Mouse (Mus musculus): ENCODE measurements around the gene Mtfmt. TPM values are rescaled to one million over a fixed set of nuclear protein-coding genes. Genes with fewer than 3 reads are reported as not detected.

Gene Mtfmt
- total RNA-seq, 2 experiments from 2014 or later, result 4.3 to 5.7 TPM

DNA sequence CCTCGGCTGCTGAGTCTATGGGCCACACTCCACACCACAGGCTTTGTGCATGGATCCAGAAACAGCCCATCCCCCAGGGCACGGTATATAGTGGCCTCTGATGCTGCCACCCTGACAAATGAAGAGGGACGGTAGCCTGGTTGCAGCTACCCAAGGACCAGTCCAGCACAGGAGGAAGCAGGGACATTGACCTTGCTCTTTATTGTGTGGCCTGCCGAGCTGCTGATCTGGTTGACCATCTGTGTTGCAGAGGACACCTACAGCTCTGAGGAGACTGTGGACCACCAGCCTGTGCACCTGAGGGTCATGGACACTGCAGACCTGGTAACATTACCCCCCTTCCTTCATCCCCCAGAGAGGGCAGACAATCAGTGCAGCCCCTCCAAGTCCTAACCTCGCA lies 28.3 kb upstream of the Mtfmt start:
- no peak for DNase-seq
- TF ChIP-seq CTCF (IDR thresholded peaks at IDR 0.05), result no peak
- Histone ChIP-seq H3K4me3 (no peak overlapping the region), H3K27ac (no peak overlapping the region)
- intact Hi-C loops (cut with DNase I), result no loop called here

DNA sequence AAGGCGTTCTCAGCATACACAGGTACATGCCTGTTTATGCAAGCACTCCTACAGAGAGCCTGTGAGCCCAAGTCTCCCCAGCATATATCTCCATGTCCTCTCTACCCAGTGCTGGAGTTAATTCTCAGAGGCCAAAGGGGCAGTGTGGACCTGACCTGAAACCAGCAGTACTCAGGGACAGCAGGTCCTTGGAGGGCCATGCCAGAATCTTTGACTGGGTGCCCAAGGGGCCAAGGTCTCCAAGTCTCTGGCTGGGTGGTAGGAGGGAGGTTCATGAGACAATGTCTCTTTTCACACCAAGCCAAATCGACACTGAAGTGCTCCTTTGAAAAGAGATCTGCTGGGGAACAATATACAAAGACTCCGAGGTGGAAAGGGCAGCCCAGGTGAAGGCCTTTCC lies 27.7 kb upstream of the Mtfmt start:
- no peak for TF ChIP-seq CTCF (IDR thresholded peaks at IDR 0.05)
- H3K27ac ChIP-seq, result peak overlapping the region; percentile 28
- H3K4me3 ChIP-seq, result no peak overlapping the region
- intact Hi-C loops (cut with DNase I), result no loop called here
- no peak for DNase-seq

DNA sequence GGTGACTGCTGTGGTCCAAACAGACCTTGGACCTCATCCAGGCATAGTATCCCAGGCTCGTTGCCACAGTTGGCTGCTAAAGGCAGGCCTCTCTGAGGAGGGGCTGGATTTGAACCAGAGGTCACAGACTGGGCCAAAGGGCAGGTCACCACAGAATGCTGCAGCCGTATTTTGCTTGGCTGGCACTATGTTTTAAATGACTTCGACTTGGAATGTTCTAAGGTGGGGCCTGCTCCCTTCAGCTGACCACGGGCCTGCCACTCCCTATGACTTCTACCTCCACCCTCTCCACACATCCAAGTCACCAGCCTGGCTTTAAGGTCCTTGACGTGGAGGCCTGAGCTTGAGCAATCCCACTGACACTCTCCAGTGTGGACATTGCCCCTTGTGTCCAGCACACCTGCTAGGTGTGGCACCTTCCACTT lies 26.7 kb upstream of the Mtfmt start:
- DNase-seq, result peak; percentile 74
- intact Hi-C loops (cut with DNase I), result no loop called here
- H3K4me3 ChIP-seq, result no peak overlapping the region
- TF ChIP-seq CTCF (IDR thresholded peaks at IDR 0.05), result no peak
- peak overlapping the region; percentile 28 for H3K27ac ChIP-seq

DNA sequence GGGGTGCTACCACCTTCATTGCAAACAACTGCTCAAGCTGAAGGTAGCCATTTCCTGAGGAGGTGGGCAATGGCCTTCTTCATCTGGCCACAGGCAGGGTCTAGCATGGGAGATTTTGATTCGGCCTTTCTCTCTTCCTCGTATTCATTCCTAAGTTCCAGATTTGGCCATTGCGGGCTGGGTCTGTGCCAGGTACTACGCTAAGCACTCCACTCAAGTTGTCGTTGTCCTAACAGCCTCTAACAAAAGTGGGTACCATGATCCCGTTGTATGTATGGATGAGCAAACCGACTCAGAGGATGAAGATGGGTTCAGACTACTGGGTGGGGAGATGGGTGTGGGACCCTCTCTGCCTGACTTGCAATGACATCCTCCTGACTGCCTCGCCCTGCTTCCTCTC lies 25.2 kb upstream of the Mtfmt start:
- TF ChIP-seq CTCF (IDR thresholded peaks at IDR 0.05), result no peak
- Histone ChIP-seq H3K27ac (no peak overlapping the region), H3K4me3 (no peak overlapping the region)
- intact Hi-C loops (cut with DNase I), result no loop called here
- no peak for DNase-seq

DNA sequence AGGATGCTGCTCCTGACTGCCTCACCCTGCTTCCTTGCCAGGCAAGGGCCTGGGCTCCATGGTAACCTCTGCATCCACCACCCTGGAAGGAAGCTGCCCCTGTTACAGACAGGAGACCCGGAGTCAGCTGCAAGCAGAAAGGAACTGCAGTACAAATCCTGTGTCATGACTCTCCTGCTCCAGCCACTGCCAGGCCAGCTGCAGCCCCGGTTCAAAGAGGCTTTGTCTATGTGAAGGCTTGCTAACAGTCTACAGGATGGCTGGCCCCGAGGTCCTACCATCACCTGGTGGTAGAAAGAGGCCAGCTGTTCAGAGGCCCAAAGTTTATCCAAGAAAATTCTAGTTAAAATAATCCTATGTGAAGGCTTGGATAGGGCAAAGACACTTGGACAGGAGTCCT lies 24.3 kb upstream of the Mtfmt start:
- Histone ChIP-seq H3K27ac (no peak overlapping the region), H3K4me3 (no peak overlapping the region)
- TF ChIP-seq CTCF (IDR thresholded peaks at IDR 0.05), result no peak
- DNase-seq, result no peak
- intact Hi-C loops (cut with DNase I), result no loop called here

DNA sequence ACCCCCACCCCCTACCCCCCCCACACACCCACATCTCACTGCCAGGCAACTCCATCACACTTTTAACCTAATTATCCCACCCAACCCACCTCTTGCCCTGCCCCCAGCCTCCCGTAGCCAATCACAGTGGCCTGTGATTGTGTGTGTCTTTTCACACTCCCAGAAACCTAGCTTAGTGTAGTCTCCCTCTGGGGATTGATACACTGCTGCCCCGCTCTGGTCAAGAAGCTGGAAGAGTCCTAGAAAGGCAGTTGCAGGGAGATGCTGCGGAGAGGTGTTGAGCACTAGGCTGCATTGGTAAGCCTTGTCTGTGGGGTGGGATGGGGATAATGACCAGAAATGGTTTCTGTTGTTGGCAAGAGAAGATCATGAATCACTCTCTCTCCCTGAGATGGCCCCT lies 17.8 kb upstream of the Mtfmt start:
- intact Hi-C loops (cut with DNase I), result loop anchor here (2.0 kb wide), 1 partner anchor 25 kb away; no protein-coding TSS in a partner anchor
- peak; percentile 29; the same call in 1 of the 2 replicates for TF ChIP-seq CTCF (IDR thresholded peaks at IDR 0.05)
- Histone ChIP-seq H3K4me3 (no peak overlapping the region), H3K27ac (no peak overlapping the region)
- no peak for DNase-seq

DNA sequence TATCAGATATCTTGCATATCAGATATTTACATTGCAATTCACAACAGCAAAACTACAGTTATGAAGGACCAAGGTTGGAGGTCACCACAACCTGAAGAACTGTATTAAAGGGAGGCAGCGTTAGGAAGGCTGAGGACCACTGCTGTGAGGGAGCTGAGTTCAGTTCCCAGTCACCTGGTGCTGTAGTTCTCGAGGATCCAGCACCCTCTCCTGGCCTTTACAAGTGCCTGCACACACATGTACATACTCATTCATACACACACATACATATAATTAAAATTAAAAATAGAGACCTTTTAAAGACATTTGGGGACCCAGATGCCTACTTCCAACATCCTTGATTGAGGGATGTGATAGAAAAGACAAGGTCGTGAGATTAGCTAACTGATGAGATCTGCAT lies 15.9 kb upstream of the Mtfmt start:
- Histone ChIP-seq H3K4me3 (no peak overlapping the region), H3K27ac (no peak overlapping the region)
- intact Hi-C loops (cut with DNase I), result no loop called here
- peak; percentile 33; the same call in 1 of the 2 replicates for TF ChIP-seq CTCF (IDR thresholded peaks at IDR 0.05)
- DNase-seq, result no peak

DNA sequence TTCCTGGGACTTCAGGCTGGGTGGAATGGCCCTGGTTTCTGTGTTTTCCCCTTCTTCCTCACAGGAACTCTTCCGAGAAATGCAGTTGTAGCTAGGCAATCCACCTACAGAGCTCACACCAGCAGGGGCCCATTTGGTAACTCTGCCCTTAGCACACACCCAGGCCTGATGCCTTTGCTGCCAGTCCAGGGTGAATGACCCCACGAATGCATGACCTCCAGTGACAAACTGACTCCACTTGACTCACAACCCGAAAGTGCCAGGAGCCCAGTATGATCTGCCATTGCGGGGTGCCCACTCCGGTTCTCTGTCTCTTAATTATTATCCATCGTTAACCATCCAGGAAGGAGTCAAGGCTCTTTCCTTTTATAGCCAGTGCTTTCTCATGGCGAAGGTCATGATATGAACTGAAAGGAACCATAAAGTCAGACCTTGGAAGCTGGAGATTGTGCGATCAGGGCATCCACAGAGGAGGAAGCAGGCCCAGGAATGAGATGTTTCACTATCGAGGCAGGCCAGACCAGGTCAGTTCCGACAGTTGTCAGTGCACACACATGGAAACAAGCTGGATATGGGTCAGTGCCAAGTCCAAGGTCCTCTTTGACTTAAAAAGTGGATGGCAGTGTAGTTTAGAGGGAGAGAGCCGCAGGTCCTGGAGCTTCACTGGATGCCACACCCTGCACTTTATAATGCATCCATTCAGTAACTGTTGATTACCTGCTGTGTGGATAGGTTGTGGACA lies 12.7 kb upstream of the Mtfmt start, which contains the start of gene Slc51b:
Slc51b (minus strand) TSS at position 196 of the 742 bp plus-strand sequence.
- DNase-seq, result no peak
- intact Hi-C loops (cut with DNase I), result no loop called here
- no peak for TF ChIP-seq CTCF (IDR thresholded peaks at IDR 0.05)
- Histone ChIP-seq H3K4me3 (no peak within 1 kb of the TSS), H3K27ac (no peak within 1 kb of the TSS)

DNA sequence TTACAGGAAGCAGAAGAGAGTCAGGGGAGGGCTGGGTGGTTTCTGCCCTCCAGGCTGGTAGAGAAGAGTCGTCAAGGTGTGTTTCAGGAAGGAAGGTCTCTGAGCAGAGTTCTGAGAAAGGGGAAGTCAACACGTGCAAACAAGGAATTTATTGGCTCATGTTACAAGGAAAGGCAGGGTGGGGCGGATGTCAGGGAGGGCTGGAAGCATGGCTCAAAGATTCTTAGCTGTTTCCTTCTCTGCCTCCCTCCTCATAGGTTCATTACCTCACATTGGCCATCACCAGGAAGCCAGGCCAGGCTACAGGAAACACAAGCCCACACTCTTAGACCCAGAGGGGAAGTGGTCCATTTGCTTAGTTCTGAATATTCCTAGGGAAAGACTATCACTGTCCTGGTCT lies 11.2 kb upstream of the Mtfmt start:
- H3K27ac ChIP-seq, result no peak overlapping the region
- no peak for DNase-seq
- no peak for TF ChIP-seq CTCF (IDR thresholded peaks at IDR 0.05)
- intact Hi-C loops (cut with DNase I), result no loop called here
- H3K4me3 ChIP-seq, result no peak overlapping the region

DNA sequence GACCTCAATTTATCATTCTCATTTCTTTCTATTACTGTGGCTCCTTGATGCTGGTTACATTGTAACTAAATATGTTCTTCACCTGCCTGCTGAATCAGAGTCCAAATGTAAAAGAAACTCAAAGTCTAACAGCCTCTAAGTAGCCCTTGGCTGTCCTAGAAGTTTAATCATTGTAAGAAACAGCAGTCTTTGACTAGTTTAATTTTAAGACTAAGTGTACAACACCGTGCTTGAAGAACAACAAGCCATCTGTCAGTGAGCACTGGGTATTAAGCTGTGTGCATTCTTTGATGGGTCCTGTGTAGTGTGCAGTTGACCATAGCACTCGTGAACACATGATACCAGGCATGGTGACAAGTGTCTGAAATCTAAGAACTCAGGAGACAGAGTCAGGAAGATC lies 8.1 kb upstream of the Mtfmt start:
- DNase-seq, result no peak
- no peak for TF ChIP-seq CTCF (IDR thresholded peaks at IDR 0.05)
- no peak overlapping the region for H3K27ac ChIP-seq
- intact Hi-C loops (cut with DNase I), result no loop called here
- H3K4me3 ChIP-seq, result no peak overlapping the region

DNA sequence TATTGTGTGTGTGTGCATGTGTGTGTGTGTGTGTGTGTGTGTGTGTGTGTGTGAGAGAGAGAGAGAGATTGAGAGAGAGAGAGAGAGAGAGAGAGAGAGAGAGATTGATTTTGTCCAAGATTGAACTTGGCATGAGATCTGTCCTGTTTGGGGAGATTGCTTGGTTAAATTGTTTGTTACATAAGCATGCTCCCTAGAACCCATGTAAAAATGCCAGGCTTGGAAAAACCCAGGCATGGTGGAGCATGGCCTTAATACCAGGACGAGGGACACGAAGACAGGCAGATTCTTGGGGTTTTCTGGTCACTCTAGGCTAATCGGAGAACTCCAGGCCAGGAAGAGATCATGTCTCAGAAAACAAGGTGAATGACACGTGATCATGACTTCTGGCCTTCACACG lies 7.6 kb upstream of the Mtfmt start:
- Histone ChIP-seq H3K27ac (no peak overlapping the region), H3K4me3 (no peak overlapping the region)
- DNase-seq, result no peak
- intact Hi-C loops (cut with DNase I), result no loop called here
- no peak for TF ChIP-seq CTCF (IDR thresholded peaks at IDR 0.05)

DNA sequence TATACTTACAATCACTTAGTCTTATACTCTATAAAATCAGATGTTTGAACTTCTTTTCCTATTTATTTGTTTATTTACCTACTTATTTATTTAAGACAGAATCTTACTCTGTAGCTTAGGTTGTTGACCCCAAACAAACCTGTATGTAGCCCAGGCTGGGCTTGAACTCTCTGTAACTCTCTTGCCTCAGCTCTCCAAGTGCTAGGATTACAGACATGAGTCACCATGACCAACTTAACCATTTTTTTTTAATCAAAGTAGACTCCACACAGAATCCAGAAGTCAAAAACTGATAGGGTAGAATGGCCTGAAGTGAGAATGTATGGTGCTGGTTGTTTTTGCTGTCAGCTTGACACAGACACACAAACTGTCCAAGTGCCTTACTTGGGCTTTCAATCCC lies 5.2 kb upstream of the Mtfmt start:
- intact Hi-C loops (cut with DNase I), result loop anchor here (5.0 to 10.0 kb wide), 2 partner anchors 78 to 206 kb away; no protein-coding TSS in a partner anchor
- TF ChIP-seq CTCF (IDR thresholded peaks at IDR 0.05), result no peak
- H3K27ac ChIP-seq, result no peak overlapping the region
- no peak for DNase-seq
- no peak overlapping the region for H3K4me3 ChIP-seq

DNA sequence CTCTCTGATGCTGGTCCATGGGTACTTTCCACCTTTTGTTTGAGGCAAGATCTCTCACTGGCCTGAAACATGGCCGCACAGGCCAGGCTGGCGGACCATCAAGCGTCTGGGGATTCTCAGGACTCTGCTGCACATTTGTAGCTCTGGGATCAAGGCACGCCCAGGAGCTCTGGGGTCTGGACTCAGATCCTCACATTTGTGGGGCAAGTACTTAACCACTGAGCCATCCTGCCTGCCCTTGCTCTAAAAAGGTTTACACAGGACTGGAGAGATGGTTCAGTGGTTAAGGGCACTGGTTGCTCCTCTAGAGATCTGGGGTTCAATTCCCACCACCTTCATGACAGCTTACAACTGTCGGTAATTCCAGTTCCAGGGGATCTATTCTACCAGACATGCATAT lies 4.7 kb upstream of the Mtfmt start:
- no peak for DNase-seq
- H3K27ac ChIP-seq, result no peak overlapping the region
- intact Hi-C loops (cut with DNase I), result loop anchor here (5.0 to 10.0 kb wide), 2 partner anchors 79 to 206 kb away; no protein-coding TSS in a partner anchor
- no peak for TF ChIP-seq CTCF (IDR thresholded peaks at IDR 0.05)
- no peak overlapping the region for H3K4me3 ChIP-seq

DNA sequence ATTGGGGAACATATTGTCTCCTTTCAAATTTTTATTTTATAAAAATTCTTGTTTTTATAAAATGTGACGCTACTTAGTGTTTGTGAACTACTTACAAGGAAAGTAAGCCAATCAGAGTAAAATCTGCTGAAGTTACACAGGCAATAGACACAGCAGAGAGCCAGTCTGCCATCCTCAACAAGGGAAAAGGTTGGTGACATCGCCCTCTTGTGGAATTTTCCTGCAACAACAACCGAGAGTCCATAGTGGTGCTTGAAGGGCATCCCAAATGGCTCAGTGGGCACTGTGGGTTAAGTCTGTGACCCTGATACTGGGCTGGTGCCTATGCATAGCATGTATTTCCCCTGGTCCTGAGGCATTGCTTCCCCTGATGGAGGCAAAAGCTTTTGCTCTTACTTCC lies 3.3 kb upstream of the Mtfmt start:
- intact Hi-C loops (cut with DNase I), result loop anchor here (1.0 to 10.0 kb wide), 4 partner anchors 39 to 207 kb away; no protein-coding TSS in a partner anchor
- peak; percentile 84 for DNase-seq
- peak; percentile 98 for TF ChIP-seq CTCF (IDR thresholded peaks at IDR 0.05)
- H3K4me3 ChIP-seq, result no peak overlapping the region
- no peak overlapping the region for H3K27ac ChIP-seq
